Mouse (Mus musculus) heart, embryonic 13.5 days (tissue): ENCODE measurements around the gene Fam198b. TPM values are rescaled to one million over a fixed set of nuclear protein-coding genes. Genes with fewer than 3 reads are reported as not detected.

Experiments
- ATAC-seq: fragments of 200-750 bp; cut with Nextera tagmentation; 2 replicates; pipeline ENCODE4 v1.8.0; 2017; ENCODE audit warnings: moderate TSS enrichment; ENCODE audit not compliant: insufficient number of reproducible peaks, low FRiP score, low TSS enrichment; ENCODE audit errors: extremely low read depth
- H3K27ac ChIP-seq: fragments of 300-500 bp; sonication (generic); replicated peaks from 2 replicates; pipeline ENCODE4 v1.5.1; 2015; ENCODE audit warnings: moderate library complexity, mild to moderate bottlenecking, inconsistent platforms
- H3K27me3 ChIP-seq: fragments of 300-500 bp; sonication (generic); replicated peaks from 2 replicates; pipeline ENCODE4 v1.6.1; 2015; ENCODE audit warnings: mild to moderate bottlenecking, inconsistent platforms
- H3K36me3 ChIP-seq: fragments of 300-500 bp; sonication (generic); 2 replicates; pipeline ENCODE4 v1.6.1; 2015; ENCODE audit warnings: mild to moderate bottlenecking, inconsistent platforms
- H3K4me1 ChIP-seq: fragments of 300-500 bp; sonication (generic); 2 replicates; pipeline ENCODE4 v1.6.1; 2015; ENCODE audit warnings: inconsistent platforms
- H3K4me2 ChIP-seq: fragments of 300-500 bp; sonication (generic); 2 replicates; pipeline ENCODE4 v1.6.1; 2015; ENCODE audit warnings: inconsistent platforms, mild to moderate bottlenecking, moderate library complexity
- H3K4me3 ChIP-seq: fragments of 300-500 bp; sonication (generic); 2 replicates; pipeline ENCODE4 v1.5.1; 2015; ENCODE audit warnings: moderate library complexity, mild to moderate bottlenecking, inconsistent platforms
- H3K9ac ChIP-seq: fragments of 300-500 bp; sonication (generic); 2 replicates; pipeline ENCODE4 v1.6.1; 2015; ENCODE audit warnings: inconsistent platforms, mild to moderate bottlenecking, moderate library complexity
- H3K9me3 ChIP-seq: fragments of 300-500 bp; sonication (generic); 2 replicates; pipeline ENCODE4 v1.6.1; 2016; ENCODE audit warnings: inconsistent platforms
- WGBS: fragments of 180-500 bp; shearing (Covaris S2); methylation state at CpG from one replicate; pipeline ENCODE4 v1.1.7; 2015; ENCODE audit warnings: mixed read lengths; 5-methylcytosine and 5-hydroxymethylcytosine counted together
- polyA plus RNA-seq: library from polyadenylated mRNA; unstranded; fragments of >200 nt; fragmentation: Nextera tagmentation; extraction: Ambion mirVana; gene quantifications from 2 replicates; pipeline ENCODE4 v1.2.1, GENCODE M21; 2015

Gene Fam198b
- polyA plus RNA-seq, 1 experiment from 2014 or later: 43.8 TPM

DNA sequence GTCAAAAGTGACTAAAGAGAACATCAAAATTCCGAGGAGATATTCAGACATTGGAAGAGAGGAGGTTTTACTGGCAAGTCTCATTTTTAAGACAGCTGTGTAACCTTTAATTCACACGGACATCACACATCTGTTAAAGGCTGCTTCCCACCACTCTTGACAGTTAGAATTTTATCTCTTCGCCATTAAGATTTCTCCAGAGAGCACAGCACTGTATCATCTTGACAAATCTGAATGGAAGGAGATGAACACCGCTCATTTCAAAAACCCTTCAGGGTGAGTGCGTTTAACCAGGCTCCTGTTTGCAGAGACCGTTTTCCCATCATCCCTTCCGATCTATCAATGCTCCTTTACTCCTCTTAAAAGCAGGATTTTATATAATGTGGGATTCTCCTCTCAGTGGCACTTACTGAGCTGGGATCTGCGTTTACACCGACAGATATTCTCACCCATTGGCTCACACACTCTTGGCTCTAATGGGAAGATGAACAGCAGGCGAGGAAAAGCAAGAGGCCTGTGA lies 20.0 kb downstream of the Fam198b start:
- Histone ChIP-seq H3K9me3 (no peaks in the 10 kb centered on the region), H3K4me1 (peaks cover 72% of the 10 kb centered on the region), H3K36me3 (peaks cover 41% of the 10 kb centered on the region), H3K4me2 (no peak overlapping the region), H3K9ac (no peak overlapping the region), H3K27ac (peak overlapping the region; percentile 65), H3K27me3 (no peaks in the 10 kb centered on the region), H3K4me3 (no peak overlapping the region)
- WGBS: 69% methylated on average over 10 of the region's 10 CpGs
- no peak for ATAC-seq

DNA sequence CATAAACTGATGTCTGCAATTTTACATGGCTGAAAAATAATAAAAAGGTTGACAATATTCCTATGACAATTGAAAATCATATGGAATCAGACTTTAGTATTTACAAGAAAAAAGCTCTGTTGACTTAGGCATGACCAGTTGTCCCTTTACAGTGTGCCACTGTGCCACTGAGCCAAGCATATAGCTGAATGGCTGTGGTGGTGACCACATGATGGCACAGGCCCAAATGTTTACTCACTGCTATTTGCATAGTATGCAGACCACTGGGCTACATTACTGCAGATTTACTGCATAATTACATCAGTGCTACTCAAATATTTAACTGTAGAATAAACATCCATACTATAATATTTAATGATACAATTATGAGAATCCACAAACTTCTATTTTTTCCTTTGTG lies 21.1 kb downstream of the Fam198b start:
- no peaks in the 10 kb centered on the region for H3K9me3 ChIP-seq
- no peak for ATAC-seq
- H3K27me3 ChIP-seq: no peaks in the 10 kb centered on the region
- H3K36me3 ChIP-seq: peaks cover 42% of the 10 kb centered on the region
- H3K27ac ChIP-seq: no peak overlapping the region; the same call in 1 of the 2 replicates
- peaks cover 65% of the 10 kb centered on the region for H3K4me1 ChIP-seq
- H3K9ac ChIP-seq: no peak overlapping the region
- no peak overlapping the region for H3K4me2 ChIP-seq
- no peak overlapping the region for H3K4me3 ChIP-seq

DNA sequence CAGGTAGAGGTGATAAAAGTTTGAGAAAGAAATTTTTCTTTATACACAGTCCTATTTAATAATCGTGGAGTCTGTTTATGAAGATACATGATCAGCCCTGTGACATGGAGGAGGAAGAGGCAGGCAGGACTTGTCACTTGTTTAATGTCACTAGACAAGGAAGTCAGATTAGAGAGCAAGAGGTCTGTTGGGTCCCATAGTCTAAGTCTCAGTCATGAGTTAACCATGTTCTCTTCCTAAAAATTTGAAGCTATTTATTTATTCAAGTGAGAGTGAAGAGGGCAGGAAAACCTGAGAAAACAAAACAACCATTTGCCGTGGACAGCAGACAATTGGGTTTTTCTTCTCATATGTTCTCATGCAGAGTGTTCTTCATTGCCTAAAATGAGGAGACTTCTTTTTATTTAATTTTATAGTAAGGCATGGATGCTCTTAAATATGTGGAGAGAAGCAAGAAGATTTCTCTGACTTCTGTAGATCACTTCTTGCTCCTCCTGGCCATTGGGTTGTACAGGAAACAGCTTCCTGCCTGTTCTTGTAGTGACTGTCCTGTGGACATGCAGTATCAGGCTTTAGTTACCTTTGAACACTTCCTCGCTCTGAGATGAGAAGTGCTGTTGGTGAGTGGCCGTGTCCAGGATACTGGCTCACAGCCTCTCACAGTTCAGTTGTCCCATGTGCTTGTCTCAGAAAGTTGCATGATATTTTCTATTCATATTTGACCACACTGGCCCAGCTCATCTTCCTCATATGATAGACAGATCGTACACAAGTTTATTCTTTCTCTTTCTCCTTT lies 22.1 kb downstream of the Fam198b start:
- peak overlapping the region; percentile 35 for H3K4me2 ChIP-seq
- no peak overlapping the region for H3K4me3 ChIP-seq
- peaks cover 49% of the 10 kb centered on the region for H3K36me3 ChIP-seq
- no peaks in the 10 kb centered on the region for H3K9me3 ChIP-seq
- H3K27ac ChIP-seq: peak overlapping the region; percentile 51
- no peak for ATAC-seq
- H3K9ac ChIP-seq: no peak overlapping the region
- H3K27me3 ChIP-seq: no peaks in the 10 kb centered on the region
- H3K4me1 ChIP-seq: peaks cover 70% of the 10 kb centered on the region
- WGBS: 49% methylated on average over 5 of the region's 5 CpGs

DNA sequence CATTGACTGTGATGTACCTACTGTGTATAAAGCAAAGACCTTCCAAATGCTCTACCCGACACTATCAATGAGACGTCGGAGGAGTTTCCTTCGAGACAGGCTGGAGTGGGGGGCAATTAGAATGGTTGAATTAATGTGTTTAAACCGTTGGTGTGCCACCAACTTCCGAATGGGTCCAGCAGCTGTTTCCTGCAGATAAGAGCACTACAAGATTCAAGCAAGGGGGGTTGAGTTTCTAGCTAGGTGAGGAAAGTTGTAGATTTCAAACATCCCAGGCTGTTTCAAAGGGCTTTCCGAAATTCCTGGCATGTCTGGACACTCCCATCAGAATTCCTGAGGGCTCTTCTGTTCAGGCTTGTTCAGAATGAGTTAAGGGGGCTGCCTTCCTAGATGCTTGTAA lies 22.9 kb downstream of the Fam198b start:
- Histone ChIP-seq H3K9ac (0 out of 2 replicates have a peak overlapping the region, but pooled peaks have one; percentile 6), H3K4me1 (peaks cover 71% of the 10 kb centered on the region), H3K36me3 (peaks cover 52% of the 10 kb centered on the region), H3K27ac (peak overlapping the region; percentile 51), H3K27me3 (no peaks in the 10 kb centered on the region), H3K4me3 (no peak overlapping the region), H3K4me2 (peak overlapping the region; percentile 35), H3K9me3 (no peaks in the 10 kb centered on the region)
- WGBS: 18% methylated on average over 7 of the region's 7 CpGs
- no peak for ATAC-seq

DNA sequence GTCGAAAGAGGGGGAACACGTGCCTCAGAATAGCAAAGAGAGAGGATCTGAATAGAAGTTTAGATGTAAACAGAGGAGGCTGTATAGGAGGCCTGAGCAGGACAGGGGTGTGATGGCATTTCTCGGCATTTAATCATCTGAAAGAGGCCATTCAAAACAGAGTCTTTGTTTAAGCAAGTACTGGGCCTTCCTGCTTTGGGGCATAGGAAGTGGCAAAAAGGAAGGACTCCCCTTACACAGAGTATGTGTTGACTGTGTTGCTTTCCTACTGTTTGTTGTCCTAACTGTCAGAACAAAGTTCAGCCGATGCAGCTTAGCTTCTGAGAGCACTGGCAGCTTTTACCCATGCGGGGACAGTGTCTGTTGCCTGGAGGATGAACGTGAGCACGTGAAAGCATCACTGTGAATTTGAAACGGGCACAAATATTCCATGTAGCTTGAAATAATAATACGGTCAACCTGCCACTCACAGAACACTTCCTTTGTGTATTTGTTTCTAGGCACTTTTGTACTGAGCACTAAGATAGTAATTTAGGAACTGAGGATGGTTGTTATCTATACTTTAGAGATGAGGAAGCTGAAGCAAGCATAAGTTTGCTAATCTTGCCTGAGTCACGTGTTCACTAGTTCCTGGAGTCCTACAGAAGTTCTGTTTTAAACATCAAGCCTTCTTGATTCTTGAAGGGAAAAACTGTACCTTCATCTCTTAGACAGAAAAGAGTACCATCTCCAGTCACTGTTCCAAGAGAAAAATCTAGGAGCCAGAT lies 26.2 kb downstream of the Fam198b start:
- H3K27ac ChIP-seq: peak overlapping the region; percentile 51
- no peak for ATAC-seq

DNA sequence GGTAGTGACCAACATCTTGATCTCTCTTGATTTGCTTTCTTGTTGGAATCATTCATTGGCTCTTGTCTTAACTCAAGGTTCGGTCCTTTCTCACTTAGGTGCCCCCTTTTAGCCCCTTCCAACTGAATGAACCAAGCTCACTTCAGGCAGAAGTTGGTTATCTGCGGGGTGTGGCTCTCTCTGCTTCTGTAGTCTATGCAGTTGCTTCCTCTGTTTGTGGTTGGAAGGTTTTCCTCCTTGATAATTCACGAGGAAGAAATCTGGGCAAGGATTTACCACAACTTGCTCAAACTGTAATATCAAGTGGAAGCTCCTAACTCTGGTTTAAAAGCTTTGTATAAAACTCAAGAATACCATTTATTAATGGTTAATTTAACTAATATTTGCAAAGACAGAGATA lies 26.8 kb downstream of the Fam198b start:
- Histone ChIP-seq H3K4me3 (no peak overlapping the region), H3K4me2 (no peak overlapping the region), H3K9ac (no peak overlapping the region), H3K4me1 (peaks cover 66% of the 10 kb centered on the region), H3K9me3 (no peaks in the 10 kb centered on the region), H3K36me3 (peaks cover 69% of the 10 kb centered on the region), H3K27ac (peak overlapping the region; percentile 51; the same call in 1 of the 2 replicates), H3K27me3 (no peaks in the 10 kb centered on the region)
- WGBS: 61% methylated on average over 3 of the region's 3 CpGs
- ATAC-seq: no peak

More for the DNA sequence above, 26.2 kb downstream of the Fam198b start:
- 53% methylated on average over 10 of the region's 10 CpGs for WGBS
- Histone ChIP-seq H3K4me3 (no peak overlapping the region), H3K27me3 (no peaks in the 10 kb centered on the region), H3K9me3 (no peaks in the 10 kb centered on the region), H3K36me3 (peaks cover 63% of the 10 kb centered on the region), H3K9ac (no peak overlapping the region), H3K4me1 (peaks cover 70% of the 10 kb centered on the region), H3K4me2 (no peak overlapping the region)

DNA sequence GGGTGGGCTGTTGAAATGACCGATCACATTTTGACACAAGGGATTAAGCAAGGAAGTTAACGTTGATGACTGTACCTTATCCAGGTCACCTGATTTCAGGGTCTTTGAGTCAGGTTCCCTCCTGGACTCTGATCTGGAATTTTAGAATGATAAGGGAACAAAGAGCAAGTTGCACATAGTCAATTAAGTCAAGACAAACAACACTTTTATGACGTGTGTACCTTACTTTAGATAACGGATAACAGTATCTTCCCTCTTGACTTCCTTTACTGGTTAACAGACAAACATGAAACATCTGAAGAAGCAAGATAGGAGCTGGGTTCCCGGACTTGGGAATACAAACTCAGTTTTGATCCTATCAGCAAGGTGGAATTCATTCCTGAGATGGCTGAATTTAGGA lies 29.7 kb downstream of the Fam198b start:
- Histone ChIP-seq H3K4me3 (no peak overlapping the region), H3K4me1 (peaks cover 48% of the 10 kb centered on the region), H3K9me3 (no peaks in the 10 kb centered on the region), H3K4me2 (no peak overlapping the region), H3K27me3 (no peaks in the 10 kb centered on the region), H3K27ac (peak overlapping the region; percentile 24), H3K36me3 (peaks cover 88% of the 10 kb centered on the region), H3K9ac (no peak overlapping the region)
- ATAC-seq: no peak
- 30% methylated on average over 5 of the region's 5 CpGs for WGBS

DNA sequence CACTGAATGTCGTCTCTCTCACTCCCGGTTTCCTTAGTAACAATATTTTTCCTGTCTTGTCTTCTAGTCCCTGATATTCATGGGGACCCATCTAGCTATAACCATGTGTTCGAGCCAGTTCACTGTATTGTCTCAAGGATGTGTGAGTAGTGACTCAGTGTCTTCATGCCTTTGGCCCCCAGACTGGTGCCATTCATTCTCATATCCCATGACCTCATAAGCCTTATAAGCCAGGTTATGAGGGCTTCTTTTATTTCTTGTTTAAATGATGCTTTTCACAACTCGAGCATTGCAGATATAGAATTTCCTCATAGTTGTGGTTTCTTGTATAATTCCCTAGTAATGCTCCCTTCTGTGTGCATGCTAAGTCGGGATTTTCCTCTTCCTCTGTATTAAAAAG lies 31.9 kb downstream of the Fam198b start:
- no peak overlapping the region for H3K4me3 ChIP-seq
- H3K4me1 ChIP-seq: peaks cover 43% of the 10 kb centered on the region
- H3K27me3 ChIP-seq: no peaks in the 10 kb centered on the region
- peaks cover 66% of the 10 kb centered on the region for H3K36me3 ChIP-seq
- WGBS: 81% methylated on average over 5 of the region's 5 CpGs
- no peak overlapping the region for H3K4me2 ChIP-seq
- no peak overlapping the region for H3K9ac ChIP-seq
- ATAC-seq: no peak
- no peaks in the 10 kb centered on the region for H3K9me3 ChIP-seq
- H3K27ac ChIP-seq: no peak overlapping the region

DNA sequence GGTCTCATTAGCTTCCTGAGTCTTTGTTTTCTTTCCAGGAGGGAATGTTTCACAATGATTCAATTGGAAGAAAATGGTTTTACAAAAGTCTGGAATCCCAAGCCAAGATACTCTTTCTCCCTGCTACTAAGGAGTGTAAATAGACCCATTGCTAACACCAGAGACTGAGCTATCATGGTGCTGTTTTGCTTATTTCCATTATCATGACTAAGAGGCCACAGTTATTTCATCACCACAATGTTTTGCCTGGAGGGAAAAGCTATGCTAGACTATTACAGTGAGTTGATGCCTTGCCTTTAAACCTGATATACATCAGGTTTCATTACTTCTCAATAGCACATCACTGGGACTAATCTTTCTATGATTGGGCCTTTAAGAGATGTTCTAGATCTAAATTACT lies 34.4 kb downstream of the Fam198b start:
- no peak overlapping the region for H3K4me2 ChIP-seq
- no peaks in the 10 kb centered on the region for H3K9me3 ChIP-seq
- no peak overlapping the region for H3K4me3 ChIP-seq
- no peak overlapping the region for H3K27ac ChIP-seq
- H3K4me1 ChIP-seq: peaks cover 51% of the 10 kb centered on the region
- peaks cover 55% of the 10 kb centered on the region for H3K36me3 ChIP-seq
- no peak for ATAC-seq
- H3K9ac ChIP-seq: no peak overlapping the region
- no peaks in the 10 kb centered on the region for H3K27me3 ChIP-seq

DNA sequence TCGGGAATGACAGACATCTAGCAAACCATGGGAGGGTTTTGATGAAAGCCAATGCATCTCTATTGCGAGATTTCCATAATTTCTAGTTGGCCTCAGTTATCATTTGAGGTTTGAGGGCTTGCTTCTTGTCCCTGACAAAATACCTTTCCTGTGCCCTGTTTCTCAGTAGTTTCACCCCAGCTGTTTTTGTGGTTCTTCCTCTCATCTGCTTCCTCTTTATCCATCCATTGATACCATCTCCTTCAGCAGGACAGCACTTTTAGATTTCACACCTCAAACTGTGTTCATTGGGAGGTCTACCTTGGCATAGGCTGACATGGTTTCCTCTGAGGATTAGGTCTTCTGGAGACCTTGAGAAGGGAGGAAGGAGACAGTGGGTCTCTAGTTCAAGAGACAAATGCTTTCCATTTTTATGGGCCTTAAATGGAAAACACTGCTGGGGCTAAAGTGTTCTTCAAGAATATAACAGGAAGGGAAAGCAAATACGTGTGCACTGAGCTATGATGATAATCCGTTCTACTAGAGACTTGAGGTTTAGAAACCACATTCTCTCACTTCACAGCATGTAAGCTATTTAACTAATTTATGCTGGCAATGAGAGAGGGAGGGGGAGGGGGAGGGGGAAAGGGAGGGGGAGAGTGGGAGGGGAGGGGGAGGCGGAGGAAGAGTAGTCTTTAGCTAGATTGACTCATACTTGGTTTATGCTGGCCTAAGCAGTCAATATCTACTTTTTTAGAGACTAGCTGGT lies 41.8 kb downstream of the Fam198b start:
- H3K9ac ChIP-seq: no peak overlapping the region
- H3K36me3 ChIP-seq: peaks cover 15% of the 10 kb centered on the region
- 63% methylated on average over 5 of the region's 5 CpGs for WGBS
- no peak for ATAC-seq
- H3K4me3 ChIP-seq: no peak overlapping the region
- H3K4me1 ChIP-seq: peaks cover 72% of the 10 kb centered on the region
- no peak overlapping the region for H3K4me2 ChIP-seq
- H3K9me3 ChIP-seq: no peaks in the 10 kb centered on the region
- peak overlapping the region; percentile 75 for H3K27ac ChIP-seq
- no peaks in the 10 kb centered on the region for H3K27me3 ChIP-seq

DNA sequence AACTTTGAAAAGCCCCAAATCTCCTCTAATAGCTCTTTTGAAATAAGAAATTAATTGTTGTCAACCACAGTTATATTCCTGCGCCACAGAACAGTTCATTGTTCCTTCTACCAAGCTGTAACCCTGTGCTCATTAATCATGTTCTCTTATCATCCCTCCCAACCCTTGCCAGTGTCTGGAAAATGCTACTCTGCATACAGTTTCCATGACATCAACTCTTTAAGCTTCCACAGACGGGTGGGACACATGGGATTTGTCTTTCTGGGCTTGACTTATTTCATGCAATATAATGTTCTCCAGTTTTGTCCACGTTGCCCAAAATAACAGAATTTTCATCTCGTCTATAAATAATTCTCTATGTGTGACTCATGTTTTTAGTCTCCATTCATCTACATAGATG lies 42.7 kb downstream of the Fam198b start:
- Histone ChIP-seq H3K4me2 (no peak overlapping the region), H3K9me3 (no peaks in the 10 kb centered on the region), H3K9ac (no peak overlapping the region), H3K27me3 (no peaks in the 10 kb centered on the region), H3K36me3 (peaks cover 11% of the 10 kb centered on the region; the same call in 1 of the 2 replicates), H3K27ac (peak overlapping the region; percentile 75), H3K4me1 (peaks cover 72% of the 10 kb centered on the region), H3K4me3 (no peak overlapping the region)
- ATAC-seq: peak; percentile 42; the same call in 1 of the 2 replicates
- WGBS: 40% methylated on average over 4 of the region's 4 CpGs
